Mouse (Mus musculus) G1E (cell line): ENCODE measurements around the gene Srms. TPM values are rescaled to one million over a fixed set of nuclear protein-coding genes. Genes with fewer than 3 reads are reported as not detected.

Source experiments
- ATAC-seq: 2 replicates; pipeline ENCODE4 v1.8.0; 2016; ENCODE audit warnings: mild to moderate bottlenecking; ENCODE audit not compliant: insufficient number of reproducible peaks, poor library complexity, low FRiP score, severe bottlenecking; ENCODE audit errors: extremely low read depth
- DNase-seq: peaks from one replicate; pipeline ENCODE4 v3.0.0; 2012; ENCODE audit warnings: low spot score
- H3K27me3 ChIP-seq: 2 replicates; pipeline ENCODE4 v1.6.1; 2012; ENCODE audit warnings: mild to moderate bottlenecking, low read length, inconsistent platforms; ENCODE audit not compliant: insufficient read depth
- H3K36me3 ChIP-seq: replicated peaks from 2 replicates; pipeline ENCODE3; 2012; ENCODE audit warnings: mild to moderate bottlenecking, inconsistent platforms
- H3K4me1 ChIP-seq: 2 replicates; pipeline ENCODE4 v1.6.1; 2012; ENCODE audit warnings: low read depth, low read length, inconsistent platforms, mixed read lengths; ENCODE audit not compliant: insufficient read depth
- H3K4me3 ChIP-seq: 2 replicates; pipeline ENCODE4 v1.5.1; 2012; ENCODE audit warnings: low read depth, mild to moderate bottlenecking, inconsistent platforms, low read length, moderate library complexity, mixed read lengths
- H3K9me3 ChIP-seq: replicated peaks from 2 replicates; pipeline ENCODE4 v1.6.1; 2012; ENCODE audit warnings: inconsistent platforms
- CTCF ChIP-seq: IDR thresholded peaks from 2 replicates; pipeline ENCODE4 v1.5.1; 2012; ENCODE audit warnings: low read depth, low read length, inconsistent platforms, mixed read lengths
- GATA1 ChIP-seq: IDR thresholded peaks from 2 replicates; pipeline ENCODE4 v1.6.1; 2012; ENCODE audit warnings: borderline replicate concordance, low read length, inconsistent platforms, mixed read lengths
- GATA2 ChIP-seq: IDR thresholded peaks from 2 replicates; pipeline ENCODE4 v1.6.1; 2012; ENCODE audit warnings: low read depth, low read length, inconsistent platforms, borderline replicate concordance
- POLR2AphosphoS5 ChIP-seq: IDR thresholded peaks from 2 replicates; pipeline ENCODE4 v1.6.1; 2012; ENCODE audit warnings: low read depth, low read length, inconsistent platforms; ENCODE audit not compliant: insufficient replicate concordance
- TAL1 ChIP-seq: conservative IDR thresholded peaks from 2 replicates; pipeline ENCODE4 v1.6.1; 2012; ENCODE audit warnings: low read depth, low read length, inconsistent platforms, mixed read lengths
- polyA plus RNA-seq: library from polyadenylated mRNA; stranded (reverse); fragments of >175 nt; gene quantifications from 2 replicates; pipeline ENCODE4 v1.2.3, GENCODE M21; 2012
- total RNA-seq, 2 experiments: library from RNA; stranded (forward) in 1 of 2; stranded (reverse) in 1 of 2; fragments of 200-1000 nt in 1 of 2; fragments of >200 nt in 1 of 2; fragmentation: Nextera tagmentation in 1 of 2; gene quantifications; 2 replicates each; pipeline ENCODE4 v1.2.3; 2014 to 2017

Gene Srms
- total and polyA plus RNA-seq, 3 experiments = 0.30 TPM; not detected in 2

GRCm38 (mm10) chr2:181212389-181213020 is 480 bp downstream of the Srms start:
- H3K36me3 ChIP-seq = no peaks in the 10 kb centered on the region
- no peak for TF ChIP-seq GATA1
- TF ChIP-seq TAL1 = no peak
- TF ChIP-seq CTCF = no peak
- TF ChIP-seq GATA2 = no peak
- TF ChIP-seq POLR2AphosphoS5 = no peak
- DNase-seq (no peak), ATAC-seq (no peak)
- H3K27me3 ChIP-seq = peaks cover 54% of the 10 kb centered on the region
- H3K4me1 ChIP-seq = no peaks in the 10 kb centered on the region
- H3K4me3 ChIP-seq = no peak overlapping the region
- H3K9me3 ChIP-seq = no peaks in the 10 kb centered on the region

- no peaks in the 10 kb centered on the region for H3K9me3 ChIP-seq
- H3K36me3 ChIP-seq = no peaks in the 10 kb centered on the region
- peaks cover 68% of the 10 kb centered on the region for H3K27me3 ChIP-seq
- ATAC-seq (no peak; the same call in 1 of the 2 replicates), DNase-seq (no peak)
- TF ChIP-seq GATA1 (no peak), GATA2 (no peak), TAL1 (no peak), CTCF (no peak), POLR2AphosphoS5 (no peak)
- peaks cover 9% of the 10 kb centered on the region for H3K4me1 ChIP-seq
- H3K4me3 ChIP-seq = no peak overlapping the region
Measured at GRCm38 (mm10) chr2:181206118-181206517, 6.9 kb downstream of the Srms start.

- H3K9me3 ChIP-seq = no peaks in the 10 kb centered on the region
- no peak for DNase-seq
- TF ChIP-seq POLR2AphosphoS5 (no peak), GATA2 (no peak), TAL1 (no peak), CTCF (no peak), GATA1 (no peak)
- no peak overlapping the region for H3K4me3 ChIP-seq
- peaks cover 68% of the 10 kb centered on the region for H3K27me3 ChIP-seq
- no peak for ATAC-seq
- H3K36me3 ChIP-seq = no peaks in the 10 kb centered on the region
- peaks cover 9% of the 10 kb centered on the region for H3K4me1 ChIP-seq
Measured at GRCm38 (mm10) chr2:181205678-181206077, 7.3 kb downstream of the Srms start.

- ATAC-seq (no peak), DNase-seq (no peak)
- Histone ChIP-seq H3K4me1 (peaks cover 9% of the 10 kb centered on the region), H3K9me3 (no peaks in the 10 kb centered on the region), H3K27me3 (peaks cover 70% of the 10 kb centered on the region), H3K4me3 (no peak overlapping the region), H3K36me3 (no peaks in the 10 kb centered on the region)
- TF ChIP-seq TAL1 = no peak
Measured at GRCm38 (mm10) chr2:181202886-181203285, 10.1 kb downstream of the Srms start.

- TF ChIP-seq TAL1 (no peak), GATA2 (no peak), POLR2AphosphoS5 (no peak), CTCF (no peak), GATA1 (no peak)
- ATAC-seq = no peak
Measured at GRCm38 (mm10) chr2:181202422-181202821, 10.6 kb downstream of the Srms start, which contains the start of gene Ptk6. Gene Ptk6 (minus strand): TSS chr2:181202789.

GRCm38 (mm10) chr2:181201606-181202005 is 11.4 kb downstream of the Srms start:
- no peaks in the 10 kb centered on the region for H3K9me3 ChIP-seq
- peaks cover 9% of the 10 kb centered on the region for H3K4me1 ChIP-seq
- peaks cover 69% of the 10 kb centered on the region for H3K27me3 ChIP-seq
- ATAC-seq (no peak), DNase-seq (no peak)
- TF ChIP-seq GATA2 = no peak
- no peak for TF ChIP-seq GATA1
- TF ChIP-seq POLR2AphosphoS5 = no peak
- TF ChIP-seq TAL1 = no peak
- TF ChIP-seq CTCF = no peak
- H3K4me3 ChIP-seq = no peak overlapping the region
- no peaks in the 10 kb centered on the region for H3K36me3 ChIP-seq

More at GRCm38 (mm10) chr2:181202422-181202821, 10.6 kb downstream of the Srms start, which contains the start of gene Ptk6:
- H3K4me3 ChIP-seq = no peak within 1 kb of the TSS
- peaks cover 9% of the 10 kb centered on the region for H3K4me1 ChIP-seq
- DNase-seq = no peak
- H3K27me3 ChIP-seq = peaks cover 68% of the 10 kb centered on the region
- H3K9me3 ChIP-seq = no peaks in the 10 kb centered on the region
- no peaks in the 10 kb centered on the region for H3K36me3 ChIP-seq

- DNase-seq (no peak), ATAC-seq (no peak)
- Histone ChIP-seq H3K36me3 (no peaks in the 10 kb centered on the region), H3K4me1 (no peaks in the 10 kb centered on the region), H3K4me3 (no peak overlapping the region), H3K9me3 (no peaks in the 10 kb centered on the region), H3K27me3 (peaks cover 59% of the 10 kb centered on the region)
- no peak for TF ChIP-seq GATA1
- no peak for TF ChIP-seq GATA2
- no peak for TF ChIP-seq POLR2AphosphoS5
- TF ChIP-seq TAL1 = no peak
- no peak for TF ChIP-seq CTCF
Measured at GRCm38 (mm10) chr2:181196628-181197300, 16.2 kb downstream of the Srms start.
